26 mouse cellular contexts compared by ENCODE assay signal in genomic region chr4:124530596-124530995, GRCm38 (mm10).
"Had no signal": no experiment of that assay in that cellular context is flagged by ENCODE, and none has a peak within 500 bp of the region (broad histone marks: within the 10 kb centered on the region; RNA-seq: fewer than 3 reads in every experiment).

No protein-coding gene starts in this region.

- ATAC-seq: forebrain, postnatal 0 days; hindbrain, postnatal 0 days; intestine, embryonic 16.5 days had no signal

- H3K9me3 ChIP-seq: heart, embryonic 13.5 days; heart, embryonic 15.5 days; hindbrain, embryonic 13.5 days; hindbrain, embryonic 15.5 days; kidney, embryonic 15.5 days; limb, embryonic 13.5 days; limb, embryonic 15.5 days had no signal

- DNase-seq: forebrain, postnatal 0 days; gastrocnemius, postnatal 14 days; gastrocnemius, postnatal 36 days; heart, adult 11 months; heart, adult 2 months; heart, postnatal 14 days; heart, postnatal 36 days; kidney, adult 11 months; kidney, adult 2 months; kidney, adult 9 months; kidney, postnatal 14 days; kidney, postnatal 36 days; layer of hippocampus, adult 9-11 months; layer of hippocampus, postnatal 36 days had no signal

- H3K27ac ChIP-seq: heart, adult 2 months; heart, embryonic 13.5 days; heart, embryonic 15.5 days; hindbrain, embryonic 13.5 days; hindbrain, embryonic 15.5 days; hindbrain, postnatal 0 days; kidney, embryonic 15.5 days; kidney, postnatal 0 days; left cerebral cortex, adult 2 months; limb, embryonic 13.5 days; limb, embryonic 15.5 days had no signal

- H3K4me2 ChIP-seq: heart, embryonic 11.5 days; heart, embryonic 13.5 days; heart, embryonic 15.5 days; hindbrain, embryonic 13.5 days; hindbrain, embryonic 15.5 days; kidney, embryonic 15.5 days; limb, embryonic 13.5 days; limb, embryonic 15.5 days had no signal

- H3K4me3 ChIP-seq: heart, adult 2 months; heart, embryonic 13.5 days; heart, embryonic 15.5 days; hindbrain, embryonic 13.5 days; hindbrain, embryonic 15.5 days; kidney, embryonic 15.5 days; left cerebral cortex, adult 2 months; limb, embryonic 13.5 days; limb, embryonic 15.5 days had no signal

- H3K4me1 ChIP-seq: heart, embryonic 13.5 days; heart, embryonic 15.5 days had no signal

- H3K9ac ChIP-seq: forebrain, postnatal 0 days; heart, embryonic 13.5 days; heart, embryonic 15.5 days; hindbrain, embryonic 13.5 days; hindbrain, embryonic 15.5 days; kidney, embryonic 15.5 days; limb, embryonic 13.5 days; limb, embryonic 15.5 days had no signal

- H3K36me3 ChIP-seq: heart, embryonic 13.5 days; heart, embryonic 15.5 days; hindbrain, embryonic 13.5 days; hindbrain, embryonic 15.5 days; kidney, embryonic 15.5 days; limb, embryonic 13.5 days; limb, embryonic 15.5 days had no signal
